ENCODE assay signal across 9 mouse cellular contexts in the genomic region with DNA sequence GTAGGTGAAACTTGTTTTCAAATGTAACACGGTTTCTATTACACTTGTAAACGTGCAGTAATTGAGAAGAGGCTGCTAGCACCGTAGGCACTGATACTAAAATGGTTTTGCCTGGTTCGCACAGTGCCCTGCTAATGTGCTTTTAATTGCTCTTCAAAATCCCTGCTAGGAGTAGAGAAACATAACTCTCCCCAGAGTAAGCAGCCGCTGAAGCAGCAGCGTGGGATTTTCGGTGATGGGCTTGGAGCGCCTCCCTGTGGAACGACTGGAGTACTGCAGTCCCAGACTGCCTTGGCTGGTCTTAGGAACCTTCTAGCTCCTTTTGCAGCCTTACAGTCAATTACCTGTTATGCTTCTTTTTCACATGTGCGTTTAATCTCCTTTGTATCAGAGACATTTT.
DNase-seq lines count a peak whose midpoint lies in the region; TF ChIP-seq lines count a peak whose summit lies in the region.
"Had no signal": no experiment of that assay in that cellular context is flagged by ENCODE, and none has a peak within 500 bp of the region (broad histone marks: within the 10 kb centered on the region; RNA-seq: fewer than 3 reads in every experiment).

No protein-coding gene starts in this region.

- H3K27ac ChIP-seq in CH12.LX (ENCODE audit: insufficient read depth, low read depth), result no peak overlapping the region
- no peak overlapping the region for H3K27ac ChIP-seq in hindbrain, embryonic 10.5 days
- H3K27ac ChIP-seq: limb, embryonic 15.5 days had no signal

- peak; percentile 3 to 15 for DNase-seq in heart, adult 18-20 months
- DNase-seq in heart, postnatal 25 days (ENCODE audit: low spot score), result no peak
- DNase-seq in CH12.LX (ENCODE audit: extremely low read depth), result peak; percentile 66
- peak; percentile 66 to 72 for DNase-seq in cerebellum, postnatal 4 days (ENCODE audit: low spot score in 2 of 2)
- DNase-seq in hindbrain, embryonic 10.5 days (ENCODE audit: low spot score), result peak; percentile 70
- DNase-seq in left cerebral cortex, postnatal 4 days, result peak; percentile 44
- peak; percentile 82 to 86 for DNase-seq in right cerebral cortex, postnatal 10 days (ENCODE audit: low spot score in 2 of 2)
- no peak for DNase-seq in yolk sac, embryonic 10.5 days (ENCODE audit: low spot score)

- peak; percentile 89 to 95 for TF ChIP-seq CTCF in CH12.LX (conservative IDR thresholded peaks at IDR 0.05 in 1 of 2, IDR thresholded peaks at IDR 0.05 in 1 of 2; ENCODE audit: low read depth in 2 of 2, low read length in 2 of 2)

- H3K4me2 ChIP-seq in CH12.LX (ENCODE audit: insufficient read depth, low read depth, poor library complexity, severe bottlenecking), result no peak overlapping the region
- H3K4me2 ChIP-seq: limb, embryonic 15.5 days had no signal

- H3K4me3 ChIP-seq in CH12.LX (replicated peaks in 1 of 3; ENCODE audit: low read depth in 2 of 3, low read length in 2 of 3, poor library complexity in 1 of 3), result no peak overlapping the region
- H3K4me3 ChIP-seq in hindbrain, embryonic 10.5 days, result no peak overlapping the region
- H3K4me3 ChIP-seq: limb, embryonic 15.5 days had no signal

- dilution Hi-C loops in CH12.LX (cut with MboI; ENCODE audit: extremely low pct_ligation_motif_present, extremely low pct_unique_long_range_greater_than_20kb, low sequenced_read_pairs), result no loop called here

- no peaks in the 10 kb centered on the region for H3K36me3 ChIP-seq in CH12.LX (replicated peaks in 1 of 2; ENCODE audit: control insufficient read depth in 1 of 2, insufficient read depth in 1 of 2, low read length in 1 of 2)
- no peaks in the 10 kb centered on the region for H3K36me3 ChIP-seq in hindbrain, embryonic 10.5 days
- H3K36me3 ChIP-seq: limb, embryonic 15.5 days had no signal

- TF ChIP-seq RAD21 in CH12.LX (IDR thresholded peaks at IDR 0.05; ENCODE audit: low read depth, low read length), result peak; percentile 98

- no peak for TF ChIP-seq POLR2A in CH12.LX (IDR thresholded peaks at IDR 0.05; ENCODE audit: low read depth, low read length)

- no peaks in the 10 kb centered on the region for H3K79me2 ChIP-seq in CH12.LX (replicated peaks; ENCODE audit: control insufficient read depth, extremely low read depth, insufficient read depth, poor library complexity, severe bottlenecking)

- no peaks in the 10 kb centered on the region for H3K9me3 ChIP-seq in CH12.LX (replicated peaks; ENCODE audit: low read length)
- no peaks in the 10 kb centered on the region for H3K9me3 ChIP-seq in hindbrain, embryonic 10.5 days
- H3K9me3 ChIP-seq: limb, embryonic 15.5 days had no signal

- H3K27me3 ChIP-seq in CH12.LX (replicated peaks), result no peaks in the 10 kb centered on the region
- H3K27me3 ChIP-seq in hindbrain, embryonic 10.5 days (ENCODE audit: insufficient read depth, poor library complexity, severe bottlenecking), result no peaks in the 10 kb centered on the region
- H3K27me3 ChIP-seq: limb, embryonic 15.5 days had no signal

- 17% methylated on average over 10 of the region's 10 CpGs for WGBS in hindbrain, embryonic 10.5 days

- TF ChIP-seq EP300 in CH12.LX (IDR thresholded peaks at IDR 0.05; ENCODE audit: low read length), result no peak

- intact Hi-C loops in heart, postnatal 25 days (cut with DNase I), result no loop called here
- intact Hi-C loops in left cerebral cortex, postnatal 4 days (cut with DNase I), result loop anchor here (5.0 kb wide), 2 partner anchors 92 to 927 kb away; no protein-coding TSS in a partner anchor

- H3K9ac ChIP-seq in CH12.LX (ENCODE audit: insufficient read depth, low read depth), result no peak overlapping the region
- H3K9ac ChIP-seq: limb, embryonic 15.5 days had no signal

- peaks cover 0 to 5% of the 10 kb centered on the region in 2 experiments; a peak in 2 of 4 replicates for H3K4me1 ChIP-seq in CH12.LX (ENCODE audit: control insufficient read depth in 1 of 2, insufficient read depth in 2 of 2)
- 0 out of 2 replicates have a peak, but pooled peaks cover 2% of the 10 kb centered on the region for H3K4me1 ChIP-seq in hindbrain, embryonic 10.5 days (replicated peaks)
- H3K4me1 ChIP-seq: limb, embryonic 15.5 days had no signal

- in situ Hi-C loops in CH12.LX (cut with MboI; ENCODE audit: low pct_ligation_motif_present, low pct_unique_long_range_greater_than_20kb, low sequenced_read_pairs), result no loop called here

TF ChIP-seq in CH12.LX, 34 proteins besides CTCF, POLR2A, EP300 and RAD21:
- TF ChIP-seq GABPA (IDR thresholded peaks at IDR 0.05; ENCODE audit: insufficient replicate concordance, low read depth, low read length) (no peak), MYC (IDR thresholded peaks at IDR 0.05; ENCODE audit: low read depth, low read length) (0 out of 2 replicates have a peak, but pooled peaks have one; percentile 29), PAX5 (IDR thresholded peaks at IDR 0.05; ENCODE audit: low read length) (no peak), MAFK (IDR thresholded peaks at IDR 0.05; ENCODE audit: insufficient replicate concordance, low read length) (no peak), POLR2AphosphoS2 (IDR thresholded peaks at IDR 0.05; ENCODE audit: low read depth, low read length) (no peak), ZNF384 (IDR thresholded peaks at IDR 0.05; ENCODE audit: low read depth, low read length) (no peak), ZMIZ1 (IDR thresholded peaks at IDR 0.05; ENCODE audit: low read depth, low read length) (no peak), JUND (conservative IDR thresholded peaks at IDR 0.05; ENCODE audit: low read depth, low read length) (no peak), SMC3 (IDR thresholded peaks at IDR 0.05; ENCODE audit: low read depth, low read length) (peak; percentile 91), ZC3H11A (IDR thresholded peaks at IDR 0.05; ENCODE audit: low read depth, low read length) (peak; percentile 51), USF1 (IDR thresholded peaks at IDR 0.05; ENCODE audit: low read depth, low read length) (no peak)

Comparison
In these comparisons a context has a peak if more than half of its experiments do, and no peak if none do; other contexts are left out.
1. DNase-seq: peak in heart, adult 18-20 months (2 of 2), CH12.LX (single experiment), cerebellum, postnatal 4 days (2 of 2), hindbrain, embryonic 10.5 days (single experiment), left cerebral cortex, postnatal 4 days (single experiment) and right cerebral cortex, postnatal 10 days (2 of 2); none in heart, postnatal 25 days (single experiment) and yolk sac, embryonic 10.5 days (single experiment).